Mouse (Mus musculus): ENCODE results near the gene Abi3bp. TPM values are rescaled to one million over a fixed set of nuclear protein-coding genes. Genes with fewer than 3 reads are reported as not detected.

Abi3bp gene
- polyA plus RNA-seq, 1 experiment: not detected

- no peak overlapping the region for H3K4me3 ChIP-seq (ENCODE audit: low read depth, low read length)
Measured at GRCm38 (mm10) chr16:56483466-56483865, 5.8 kb downstream of the Abi3bp start.

GRCm38 (mm10) chr16:56486461-56486860 lies 8.8 kb downstream of the Abi3bp start:
- Histone ChIP-seq H3K9ac (ENCODE audit: low read depth, poor library complexity, severe bottlenecking) (no peak overlapping the region), H3K36me3 (ENCODE audit: control insufficient read depth, insufficient read depth, low read length, poor library complexity, severe bottlenecking) (no peaks in the 10 kb centered on the region), H3K27me3 (ENCODE audit: control insufficient read depth, insufficient read depth, low read length, poor library complexity, severe bottlenecking) (no peaks in the 10 kb centered on the region), H3K27ac (ENCODE audit: insufficient read depth, low read length) (no peak overlapping the region), H3K9me3 (replicated peaks; ENCODE audit: control insufficient read depth, insufficient read depth, low read length, poor library complexity, severe bottlenecking) (no peaks in the 10 kb centered on the region), H3K4me3 (ENCODE audit: low read depth, low read length) (no peak overlapping the region), H3K4me1 (ENCODE audit: control insufficient read depth, insufficient read depth, low read length) (no peaks in the 10 kb centered on the region)
- TF ChIP-seq CTCF (IDR thresholded peaks at IDR 0.05; ENCODE audit: low read depth, low read length) (no peak), POLR2A (IDR thresholded peaks at IDR 0.05; ENCODE audit: insufficient read depth, low read length) (no peak), EP300 (IDR thresholded peaks at IDR 0.05; ENCODE audit: insufficient read depth, low read depth, low read length) (no peak)

More at GRCm38 (mm10) chr16:56483466-56483865, 5.8 kb downstream of the Abi3bp start:
- Histone ChIP-seq H3K9ac (ENCODE audit: low read depth, poor library complexity, severe bottlenecking) (no peak overlapping the region), H3K36me3 (ENCODE audit: control insufficient read depth, insufficient read depth, low read length, poor library complexity, severe bottlenecking) (no peaks in the 10 kb centered on the region), H3K27ac (ENCODE audit: insufficient read depth, low read length) (no peak overlapping the region), H3K9me3 (replicated peaks; ENCODE audit: control insufficient read depth, insufficient read depth, low read length, poor library complexity, severe bottlenecking) (no peaks in the 10 kb centered on the region), H3K27me3 (ENCODE audit: control insufficient read depth, insufficient read depth, low read length, poor library complexity, severe bottlenecking) (no peaks in the 10 kb centered on the region), H3K4me1 (ENCODE audit: control insufficient read depth, insufficient read depth, low read length) (no peaks in the 10 kb centered on the region)
- no peak for TF ChIP-seq EP300 (IDR thresholded peaks at IDR 0.05; ENCODE audit: insufficient read depth, low read depth, low read length)
- TF ChIP-seq POLR2A (IDR thresholded peaks at IDR 0.05; ENCODE audit: insufficient read depth, low read length): no peak
- TF ChIP-seq CTCF (IDR thresholded peaks at IDR 0.05; ENCODE audit: low read depth, low read length): no peak

GRCm38 (mm10) chr16:56490861-56491260 lies 13.2 kb downstream of the Abi3bp start:
- TF ChIP-seq CTCF (IDR thresholded peaks at IDR 0.05; ENCODE audit: low read depth, low read length): no peak
- TF ChIP-seq EP300 (IDR thresholded peaks at IDR 0.05; ENCODE audit: insufficient read depth, low read depth, low read length): no peak
- no peak for TF ChIP-seq POLR2A (IDR thresholded peaks at IDR 0.05; ENCODE audit: insufficient read depth, low read length)

GRCm38 (mm10) chr16:56495266-56495665 lies 17.6 kb downstream of the Abi3bp start:
- Histone ChIP-seq H3K9ac (ENCODE audit: low read depth, poor library complexity, severe bottlenecking) (no peak overlapping the region), H3K36me3 (ENCODE audit: control insufficient read depth, insufficient read depth, low read length, poor library complexity, severe bottlenecking) (no peaks in the 10 kb centered on the region)
- TF ChIP-seq EP300 (IDR thresholded peaks at IDR 0.05; ENCODE audit: insufficient read depth, low read depth, low read length): no peak
- TF ChIP-seq POLR2A (IDR thresholded peaks at IDR 0.05; ENCODE audit: insufficient read depth, low read length): no peak
- no peak for TF ChIP-seq CTCF (IDR thresholded peaks at IDR 0.05; ENCODE audit: low read depth, low read length)

More at GRCm38 (mm10) chr16:56490861-56491260, 13.2 kb downstream of the Abi3bp start:
- Histone ChIP-seq H3K9me3 (replicated peaks; ENCODE audit: control insufficient read depth, insufficient read depth, low read length, poor library complexity, severe bottlenecking) (no peaks in the 10 kb centered on the region), H3K36me3 (ENCODE audit: control insufficient read depth, insufficient read depth, low read length, poor library complexity, severe bottlenecking) (no peaks in the 10 kb centered on the region), H3K9ac (ENCODE audit: low read depth, poor library complexity, severe bottlenecking) (no peak overlapping the region), H3K4me3 (ENCODE audit: low read depth, low read length) (no peak overlapping the region), H3K4me1 (ENCODE audit: control insufficient read depth, insufficient read depth, low read length) (no peaks in the 10 kb centered on the region), H3K27ac (ENCODE audit: insufficient read depth, low read length) (no peak overlapping the region), H3K27me3 (ENCODE audit: control insufficient read depth, insufficient read depth, low read length, poor library complexity, severe bottlenecking) (no peaks in the 10 kb centered on the region)

GRCm38 (mm10) chr16:56496743-56497142 lies 19.1 kb downstream of the Abi3bp start:
- Histone ChIP-seq H3K27ac (ENCODE audit: insufficient read depth, low read length) (no peak overlapping the region), H3K4me3 (ENCODE audit: low read depth, low read length) (no peak overlapping the region), H3K9me3 (replicated peaks; ENCODE audit: control insufficient read depth, insufficient read depth, low read length, poor library complexity, severe bottlenecking) (no peaks in the 10 kb centered on the region), H3K4me1 (ENCODE audit: control insufficient read depth, insufficient read depth, low read length) (no peaks in the 10 kb centered on the region), H3K36me3 (ENCODE audit: control insufficient read depth, insufficient read depth, low read length, poor library complexity, severe bottlenecking) (no peaks in the 10 kb centered on the region), H3K27me3 (ENCODE audit: control insufficient read depth, insufficient read depth, low read length, poor library complexity, severe bottlenecking) (no peaks in the 10 kb centered on the region), H3K9ac (ENCODE audit: low read depth, poor library complexity, severe bottlenecking) (no peak overlapping the region)
- no peak for TF ChIP-seq CTCF (IDR thresholded peaks at IDR 0.05; ENCODE audit: low read depth, low read length)
- no peak for TF ChIP-seq EP300 (IDR thresholded peaks at IDR 0.05; ENCODE audit: insufficient read depth, low read depth, low read length)
- no peak for TF ChIP-seq POLR2A (IDR thresholded peaks at IDR 0.05; ENCODE audit: insufficient read depth, low read length)

More at GRCm38 (mm10) chr16:56495266-56495665, 17.6 kb downstream of the Abi3bp start:
- no peak overlapping the region for H3K27ac ChIP-seq (ENCODE audit: insufficient read depth, low read length)
- H3K4me1 ChIP-seq (ENCODE audit: control insufficient read depth, insufficient read depth, low read length): no peaks in the 10 kb centered on the region
- no peak overlapping the region for H3K4me3 ChIP-seq (ENCODE audit: low read depth, low read length)
- no peaks in the 10 kb centered on the region for H3K27me3 ChIP-seq (ENCODE audit: control insufficient read depth, insufficient read depth, low read length, poor library complexity, severe bottlenecking)
- no peaks in the 10 kb centered on the region for H3K9me3 ChIP-seq (replicated peaks; ENCODE audit: control insufficient read depth, insufficient read depth, low read length, poor library complexity, severe bottlenecking)

GRCm38 (mm10) chr16:56498680-56499079 lies 21.0 kb downstream of the Abi3bp start:
- H3K27ac ChIP-seq (ENCODE audit: insufficient read depth, low read length): no peak overlapping the region
- H3K4me3 ChIP-seq (ENCODE audit: low read depth, low read length): no peak overlapping the region
- no peaks in the 10 kb centered on the region for H3K27me3 ChIP-seq (ENCODE audit: control insufficient read depth, insufficient read depth, low read length, poor library complexity, severe bottlenecking)
- no peaks in the 10 kb centered on the region for H3K4me1 ChIP-seq (ENCODE audit: control insufficient read depth, insufficient read depth, low read length)
- H3K36me3 ChIP-seq (ENCODE audit: control insufficient read depth, insufficient read depth, low read length, poor library complexity, severe bottlenecking): no peaks in the 10 kb centered on the region
- H3K9ac ChIP-seq (ENCODE audit: low read depth, poor library complexity, severe bottlenecking): no peak overlapping the region
- TF ChIP-seq EP300 (IDR thresholded peaks at IDR 0.05; ENCODE audit: insufficient read depth, low read depth, low read length) (no peak), CTCF (IDR thresholded peaks at IDR 0.05; ENCODE audit: low read depth, low read length) (no peak), POLR2A (IDR thresholded peaks at IDR 0.05; ENCODE audit: insufficient read depth, low read length) (no peak)
- no peaks in the 10 kb centered on the region for H3K9me3 ChIP-seq (replicated peaks; ENCODE audit: control insufficient read depth, insufficient read depth, low read length, poor library complexity, severe bottlenecking)
